Mouse (Mus musculus): Measurements from ENCODE around the gene Arhgdia. TPM values are rescaled to one million over a fixed set of nuclear protein-coding genes. Genes with fewer than 3 reads are reported as not detected.

Gene Arhgdia
- polyA plus RNA-seq, 1 experiment from 2014 or later, result 449 TPM

GRCm38 (mm10) chr11:120542376-120542775 is 39.0 kb downstream of the Arhgdia start:
- Histone ChIP-seq H3K27ac (ENCODE audit: low read depth, low read length) (no peak overlapping the region), H3K9ac (ENCODE audit: low read length) (no peak overlapping the region), H3K4me1 (ENCODE audit: control insufficient read depth, insufficient read depth, low read length) (no peaks in the 10 kb centered on the region; the same call in 1 of the 2 replicates), H3K9me3 (replicated peaks; ENCODE audit: control insufficient read depth, low read length) (no peaks in the 10 kb centered on the region), H3K4me2 (ENCODE audit: low read length) (no peak overlapping the region), H3K36me3 (ENCODE audit: control insufficient read depth, insufficient read depth, low read length) (peaks cover 37% of the 10 kb centered on the region), H3K4me3 (ENCODE audit: low read depth, low read length) (no peak overlapping the region), H3K27me3 (replicated peaks; ENCODE audit: control insufficient read depth, insufficient read depth, low read length) (no peaks in the 10 kb centered on the region)
- 83% methylated on average over 6 of the region's 6 CpGs for WGBS
- ATAC-seq (no peak), DNase-seq (ENCODE audit: low spot score) (no peak)

- Histone ChIP-seq H3K4me2 (ENCODE audit: low read length) (no peak overlapping the region), H3K4me3 (ENCODE audit: low read depth, low read length) (no peak overlapping the region), H3K27ac (ENCODE audit: low read depth, low read length) (no peak overlapping the region), H3K36me3 (ENCODE audit: control insufficient read depth, insufficient read depth, low read length) (peaks cover 37% of the 10 kb centered on the region), H3K9ac (ENCODE audit: low read length) (no peak overlapping the region), H3K9me3 (replicated peaks; ENCODE audit: control insufficient read depth, low read length) (no peaks in the 10 kb centered on the region), H3K4me1 (ENCODE audit: control insufficient read depth, insufficient read depth, low read length) (no peaks in the 10 kb centered on the region; the same call in 1 of the 2 replicates), H3K27me3 (replicated peaks; ENCODE audit: control insufficient read depth, insufficient read depth, low read length) (no peaks in the 10 kb centered on the region)
- 28% methylated on average over 4 of the region's 4 CpGs for WGBS
- ATAC-seq (no peak), DNase-seq (ENCODE audit: low spot score) (no peak)
These were observed 39.5 kb downstream of the Arhgdia start for GRCm38 (mm10) chr11:120541907-120542306.

GRCm38 (mm10) chr11:120539285-120540014 is 42.0 kb downstream of the Arhgdia start:
- ATAC-seq, result peak; percentile 52; the same call in 1 of the 2 replicates
- no peak overlapping the region for H3K27ac ChIP-seq (ENCODE audit: low read depth, low read length)

GRCm38 (mm10) chr11:120538955-120539284 is 42.5 kb downstream of the Arhgdia start:
- no peak for DNase-seq (ENCODE audit: low spot score)
- no peaks in the 10 kb centered on the region for H3K9me3 ChIP-seq (replicated peaks; ENCODE audit: control insufficient read depth, low read length)
- H3K36me3 ChIP-seq (ENCODE audit: control insufficient read depth, insufficient read depth, low read length), result peaks cover 25% of the 10 kb centered on the region
- H3K27me3 ChIP-seq (replicated peaks; ENCODE audit: control insufficient read depth, insufficient read depth, low read length), result no peaks in the 10 kb centered on the region
- 50% methylated on average over 8 of the region's 8 CpGs for WGBS
- no peak overlapping the region for H3K9ac ChIP-seq (ENCODE audit: low read length)
- H3K4me2 ChIP-seq (ENCODE audit: low read length), result no peak overlapping the region
- no peak overlapping the region for H3K27ac ChIP-seq (ENCODE audit: low read depth, low read length)
- no peaks in the 10 kb centered on the region; the same call in 1 of the 2 replicates for H3K4me1 ChIP-seq (ENCODE audit: control insufficient read depth, insufficient read depth, low read length)
- no peak overlapping the region for H3K4me3 ChIP-seq (ENCODE audit: low read depth, low read length)
- ATAC-seq, result 0 out of 2 replicates have a peak, but pooled peaks have one; percentile 4

More at GRCm38 (mm10) chr11:120539285-120540014, 42.0 kb downstream of the Arhgdia start:
- peak; percentile 33 for DNase-seq (ENCODE audit: low spot score)
- 18% methylated on average over 10 of the region's 10 CpGs for WGBS
- Histone ChIP-seq H3K4me2 (ENCODE audit: low read length) (no peak overlapping the region), H3K9ac (ENCODE audit: low read length) (no peak overlapping the region), H3K27me3 (replicated peaks; ENCODE audit: control insufficient read depth, insufficient read depth, low read length) (no peaks in the 10 kb centered on the region), H3K4me1 (ENCODE audit: control insufficient read depth, insufficient read depth, low read length) (no peaks in the 10 kb centered on the region; the same call in 1 of the 2 replicates), H3K4me3 (ENCODE audit: low read depth, low read length) (no peak overlapping the region), H3K9me3 (replicated peaks; ENCODE audit: control insufficient read depth, low read length) (no peaks in the 10 kb centered on the region), H3K36me3 (ENCODE audit: control insufficient read depth, insufficient read depth, low read length) (peaks cover 30% of the 10 kb centered on the region)

- ATAC-seq, result no peak
- Histone ChIP-seq H3K4me3 (ENCODE audit: low read depth, low read length) (no peak overlapping the region), H3K27ac (ENCODE audit: low read depth, low read length) (no peak overlapping the region), H3K36me3 (ENCODE audit: control insufficient read depth, insufficient read depth, low read length) (peaks cover 21% of the 10 kb centered on the region), H3K27me3 (replicated peaks; ENCODE audit: control insufficient read depth, insufficient read depth, low read length) (no peaks in the 10 kb centered on the region), H3K9ac (ENCODE audit: low read length) (no peak overlapping the region), H3K9me3 (replicated peaks; ENCODE audit: control insufficient read depth, low read length) (no peaks in the 10 kb centered on the region), H3K4me1 (ENCODE audit: control insufficient read depth, insufficient read depth, low read length) (no peaks in the 10 kb centered on the region; the same call in 1 of the 2 replicates), H3K4me2 (ENCODE audit: low read length) (no peak overlapping the region)
- WGBS, result 88% methylated on average over 3 of the region's 3 CpGs
- no peak for DNase-seq (ENCODE audit: low spot score)
These were observed 42.9 kb downstream of the Arhgdia start for GRCm38 (mm10) chr11:120538485-120538884.

GRCm38 (mm10) chr11:120535804-120536203 is 45.6 kb downstream of the Arhgdia start:
- Histone ChIP-seq H3K27me3 (replicated peaks; ENCODE audit: control insufficient read depth, insufficient read depth, low read length) (peaks cover 21% of the 10 kb centered on the region), H3K4me3 (ENCODE audit: low read depth, low read length) (no peak overlapping the region), H3K9me3 (replicated peaks; ENCODE audit: control insufficient read depth, low read length) (no peaks in the 10 kb centered on the region), H3K36me3 (ENCODE audit: control insufficient read depth, insufficient read depth, low read length) (no peaks in the 10 kb centered on the region), H3K4me1 (ENCODE audit: control insufficient read depth, insufficient read depth, low read length) (no peaks in the 10 kb centered on the region; the same call in 1 of the 2 replicates), H3K4me2 (ENCODE audit: low read length) (no peak overlapping the region), H3K9ac (ENCODE audit: low read length) (no peak overlapping the region), H3K27ac (ENCODE audit: low read depth, low read length) (no peak overlapping the region)
- DNase-seq (ENCODE audit: low spot score) (no peak), ATAC-seq (no peak)
- WGBS, result 67% methylated on average over 3 of the region's 3 CpGs

GRCm38 (mm10) chr11:120535145-120535544 is 46.3 kb downstream of the Arhgdia start:
- H3K9me3 ChIP-seq (replicated peaks; ENCODE audit: control insufficient read depth, low read length), result no peaks in the 10 kb centered on the region
- peaks cover 28% of the 10 kb centered on the region for H3K27me3 ChIP-seq (replicated peaks; ENCODE audit: control insufficient read depth, insufficient read depth, low read length)
- H3K36me3 ChIP-seq (ENCODE audit: control insufficient read depth, insufficient read depth, low read length), result no peaks in the 10 kb centered on the region
- peaks cover 2% of the 10 kb centered on the region; the same call in 1 of the 2 replicates for H3K4me1 ChIP-seq (ENCODE audit: control insufficient read depth, insufficient read depth, low read length)
- ATAC-seq (no peak), DNase-seq (ENCODE audit: low spot score) (no peak)
- no peak overlapping the region for H3K9ac ChIP-seq (ENCODE audit: low read length)
- H3K4me3 ChIP-seq (ENCODE audit: low read depth, low read length), result no peak overlapping the region
- no peak overlapping the region for H3K27ac ChIP-seq (ENCODE audit: low read depth, low read length)
- 76% methylated on average over 3 of the region's 3 CpGs for whole genome bisulfite sequencing
- H3K4me2 ChIP-seq (ENCODE audit: low read length), result no peak overlapping the region

- DNase-seq (ENCODE audit: low spot score) (no peak), ATAC-seq (no peak)
- Histone ChIP-seq H3K4me2 (ENCODE audit: low read length) (no peak overlapping the region), H3K9ac (ENCODE audit: low read length) (no peak overlapping the region), H3K9me3 (replicated peaks; ENCODE audit: control insufficient read depth, low read length) (no peaks in the 10 kb centered on the region), H3K27ac (ENCODE audit: low read depth, low read length) (no peak overlapping the region), H3K36me3 (ENCODE audit: control insufficient read depth, insufficient read depth, low read length) (no peaks in the 10 kb centered on the region), H3K4me3 (ENCODE audit: low read depth, low read length) (no peak overlapping the region), H3K4me1 (ENCODE audit: control insufficient read depth, insufficient read depth, low read length) (peaks cover 2% of the 10 kb centered on the region; the same call in 1 of the 2 replicates), H3K27me3 (replicated peaks; ENCODE audit: control insufficient read depth, insufficient read depth, low read length) (peaks cover 38% of the 10 kb centered on the region)
- 86% methylated on average over 8 of the region's 8 CpGs for WGBS
These were observed 47.3 kb downstream of the Arhgdia start for GRCm38 (mm10) chr11:120534093-120534492.

- Histone ChIP-seq H3K27me3 (replicated peaks; ENCODE audit: control insufficient read depth, insufficient read depth, low read length) (peaks cover 47% of the 10 kb centered on the region), H3K9me3 (replicated peaks; ENCODE audit: control insufficient read depth, low read length) (no peaks in the 10 kb centered on the region), H3K4me3 (ENCODE audit: low read depth, low read length) (no peak overlapping the region), H3K4me1 (ENCODE audit: control insufficient read depth, insufficient read depth, low read length) (0 out of 2 replicates have a peak, but pooled peaks cover 2% of the 10 kb centered on the region), H3K9ac (ENCODE audit: low read length) (no peak overlapping the region), H3K27ac (ENCODE audit: low read depth, low read length) (no peak overlapping the region), H3K36me3 (ENCODE audit: control insufficient read depth, insufficient read depth, low read length) (no peaks in the 10 kb centered on the region), H3K4me2 (ENCODE audit: low read length) (no peak overlapping the region)
- ATAC-seq (no peak), DNase-seq (ENCODE audit: low spot score) (no peak)
- whole genome bisulfite sequencing, result 29% methylated on average over 9 of the region's 9 CpGs
These were observed 49.8 kb downstream of the Arhgdia start for GRCm38 (mm10) chr11:120531646-120532045.
